Mouse (Mus musculus): ENCODE results near the gene Myh7b.

GRCm38 (mm10) chr2:155663910-155664460 is 53.0 kb downstream of the Myh7b start:
- TF ChIP-seq CTCF (IDR thresholded peaks at IDR 0.05; ENCODE audit: extremely low read depth, insufficient read depth, insufficient read length, insufficient replicate concordance) (no peak), POLR2A (IDR thresholded peaks at IDR 0.05; ENCODE audit: low read depth, low read length) (no peak)

Data from spleen, adult 2 months (tissue).